Mouse (Mus musculus): ENCODE measurements around the gene Lrrc25. TPM values are rescaled to one million over a fixed set of nuclear protein-coding genes. Genes with fewer than 3 reads are reported as not detected.

The Lrrc25 gene
- polyA plus RNA-seq, 1 experiment from 2014 or later: 1.6 TPM

DNA sequence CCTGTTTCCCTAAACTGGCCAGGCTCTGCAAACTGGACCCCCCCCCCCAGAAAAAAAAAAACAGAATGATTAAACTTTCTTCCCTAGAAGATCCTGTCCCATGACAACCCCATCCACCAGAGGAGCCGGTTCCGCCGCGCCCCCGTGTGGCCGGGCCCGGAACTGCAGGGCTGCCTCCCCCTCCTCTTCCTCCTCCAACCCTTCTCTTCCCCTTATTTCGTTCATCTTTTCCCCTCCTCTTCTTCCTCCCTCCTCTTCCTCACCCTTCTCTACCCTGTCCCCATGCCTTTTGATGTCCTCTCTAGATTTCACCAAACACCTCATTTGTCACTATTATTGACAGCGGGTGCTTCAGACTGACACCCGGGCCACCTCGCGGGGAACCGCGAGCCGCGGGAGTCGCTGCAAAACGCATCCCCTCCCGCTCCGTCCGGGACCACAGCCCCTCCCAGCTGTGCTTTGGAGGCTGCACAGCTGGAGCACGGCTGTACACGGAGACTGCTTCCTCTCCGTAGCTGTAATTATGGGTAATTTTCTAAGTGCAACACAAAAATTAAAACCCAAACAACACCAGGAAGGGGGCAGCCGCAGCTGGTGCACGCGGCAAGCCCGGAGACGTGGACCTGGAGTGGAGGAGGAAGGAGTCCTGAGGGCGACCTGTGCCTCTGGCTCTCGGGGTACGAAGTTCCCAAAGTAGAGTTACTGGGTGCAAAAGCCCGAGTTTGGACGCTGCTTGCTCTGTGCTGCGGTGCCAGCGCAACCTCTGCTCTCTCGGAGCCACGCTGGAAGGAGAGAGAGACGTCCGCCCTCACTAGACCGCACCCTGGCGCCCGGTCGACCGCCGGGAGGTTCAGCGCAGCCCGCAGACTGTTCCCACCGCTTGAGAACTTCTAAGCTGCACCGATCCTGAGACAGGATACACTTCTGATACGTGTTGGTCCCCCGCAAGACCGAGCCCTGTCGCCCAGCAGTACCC, 4.9 kb upstream of the Lrrc25 start:
- Histone ChIP-seq H3K4me1 (replicated peaks; ENCODE audit: control insufficient read depth, insufficient read depth, low read length) (peaks cover 42% of the 10 kb centered on the region), H3K9me3 (ENCODE audit: control insufficient read depth, low read length) (no peaks in the 10 kb centered on the region), H3K27me3 (ENCODE audit: control insufficient read depth, insufficient read depth, low read length) (no peaks in the 10 kb centered on the region), H3K4me2 (replicated peaks) (peak overlapping the region; percentile 92), H3K36me3 (replicated peaks; ENCODE audit: control insufficient read depth, insufficient read depth) (no peaks in the 10 kb centered on the region), H3K9ac (peak overlapping the region; percentile 22), H3K27ac (peak overlapping the region; percentile 88), H3K4me3 (replicated peaks; ENCODE audit: low read length) (peak overlapping the region; percentile 30)
- ATAC-seq (ENCODE audit: low FRiP score): no peak; the same call in 1 of the 2 replicates
- whole genome bisulfite sequencing: under 1% methylated on average over 54 of the region's 54 CpGs
- peak; percentile 72 for DNase-seq (ENCODE audit: low spot score)

DNA sequence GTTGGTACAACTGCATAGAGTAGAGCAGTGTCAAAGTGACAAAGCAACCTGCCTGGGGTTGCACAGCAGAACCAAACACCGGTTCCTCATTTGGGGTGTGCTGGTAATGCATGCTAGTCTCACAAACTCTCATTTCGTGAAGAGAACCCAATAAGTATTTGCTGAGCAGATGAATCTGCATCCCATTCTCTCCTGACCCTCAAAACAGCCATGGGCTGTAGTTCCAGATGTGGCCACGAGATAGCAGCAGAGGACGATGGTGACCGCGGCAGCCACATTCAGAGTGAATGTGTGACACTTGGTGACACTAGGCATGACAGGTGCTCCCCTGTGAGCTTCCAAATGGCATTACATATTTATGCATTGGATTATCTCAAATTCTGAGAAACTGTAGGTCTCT, 4.1 kb upstream of the Lrrc25 start:
- WGBS: 2% methylated on average over 6 of the region's 6 CpGs
- peak; percentile 82 for DNase-seq (ENCODE audit: low spot score)
- peak overlapping the region; percentile 30 for H3K4me3 ChIP-seq (replicated peaks; ENCODE audit: low read length)
- no peaks in the 10 kb centered on the region for H3K27me3 ChIP-seq (ENCODE audit: control insufficient read depth, insufficient read depth, low read length)
- no peak for ATAC-seq (ENCODE audit: low FRiP score)
- H3K4me2 ChIP-seq (replicated peaks): peak overlapping the region; percentile 92
- peak overlapping the region; percentile 22; the same call in 1 of the 2 replicates for H3K9ac ChIP-seq
- H3K27ac ChIP-seq: peak overlapping the region; percentile 9; the same call in 1 of the 2 replicates
- H3K36me3 ChIP-seq (replicated peaks; ENCODE audit: control insufficient read depth, insufficient read depth): no peaks in the 10 kb centered on the region
- peaks cover 38% of the 10 kb centered on the region for H3K4me1 ChIP-seq (replicated peaks; ENCODE audit: control insufficient read depth, insufficient read depth, low read length)
- no peaks in the 10 kb centered on the region for H3K9me3 ChIP-seq (ENCODE audit: control insufficient read depth, low read length)

DNA sequence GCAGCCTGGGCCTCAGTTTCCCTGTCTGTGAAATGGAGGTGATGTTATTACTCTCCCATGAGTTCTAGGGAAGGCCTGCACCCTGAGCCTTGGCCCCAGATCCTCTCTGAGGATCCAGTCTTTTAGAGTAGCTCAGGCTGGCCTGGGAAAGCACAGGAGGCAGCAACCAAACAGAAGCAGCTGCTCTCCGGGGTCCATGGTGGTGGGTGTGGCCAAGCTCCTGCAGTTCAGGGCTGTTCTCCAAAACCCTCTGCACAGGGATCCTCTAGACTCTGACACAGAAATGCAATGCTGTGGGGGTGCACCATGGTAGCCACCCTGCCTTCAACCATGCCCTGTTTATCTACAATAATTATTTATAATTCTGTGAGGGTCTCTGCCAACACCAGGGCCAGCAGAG, 2.2 kb upstream of the Lrrc25 start:
- 9% methylated on average over 1 of the region's 1 CpGs for WGBS
- H3K4me3 ChIP-seq (replicated peaks; ENCODE audit: low read length): no peak overlapping the region
- no peaks in the 10 kb centered on the region for H3K36me3 ChIP-seq (replicated peaks; ENCODE audit: control insufficient read depth, insufficient read depth)
- ATAC-seq (ENCODE audit: low FRiP score) (no peak), DNase-seq (ENCODE audit: low spot score) (no peak)
- H3K27ac ChIP-seq: no peak overlapping the region
- H3K9me3 ChIP-seq (ENCODE audit: control insufficient read depth, low read length): no peaks in the 10 kb centered on the region
- peaks cover 28% of the 10 kb centered on the region for H3K4me1 ChIP-seq (replicated peaks; ENCODE audit: control insufficient read depth, insufficient read depth, low read length)
- no peak overlapping the region for H3K4me2 ChIP-seq (replicated peaks)
- H3K9ac ChIP-seq: no peak overlapping the region
- no peaks in the 10 kb centered on the region for H3K27me3 ChIP-seq (ENCODE audit: control insufficient read depth, insufficient read depth, low read length)

DNA sequence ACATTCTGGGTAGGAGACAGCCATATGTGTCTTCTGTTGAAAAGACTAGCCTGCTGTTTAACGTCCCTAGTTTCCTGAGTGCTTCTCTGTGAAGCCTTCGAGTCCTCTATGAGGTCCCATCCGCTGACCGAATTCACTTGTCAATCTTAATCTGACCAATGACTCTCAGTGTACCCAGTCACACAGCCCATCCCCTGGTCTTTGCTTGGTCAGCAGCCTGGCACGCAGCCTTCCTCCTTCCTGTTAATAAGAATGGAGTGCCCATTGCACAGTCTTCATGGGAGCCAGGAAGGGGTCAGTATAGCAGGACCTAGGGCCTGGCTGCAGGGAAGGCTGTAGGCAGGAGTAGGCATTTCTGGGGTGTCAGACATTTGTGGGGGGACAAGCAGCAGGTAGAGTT, 1.5 kb upstream of the Lrrc25 start:
- DNase-seq (ENCODE audit: low spot score) (no peak), ATAC-seq (ENCODE audit: low FRiP score) (no peak)
- H3K4me2 ChIP-seq (replicated peaks): no peak overlapping the region
- no peaks in the 10 kb centered on the region for H3K36me3 ChIP-seq (replicated peaks; ENCODE audit: control insufficient read depth, insufficient read depth)
- 77% methylated on average over 5 of the region's 5 CpGs for WGBS
- no peak overlapping the region for H3K27ac ChIP-seq
- peaks cover 23% of the 10 kb centered on the region for H3K4me1 ChIP-seq (replicated peaks; ENCODE audit: control insufficient read depth, insufficient read depth, low read length)
- no peak overlapping the region for H3K4me3 ChIP-seq (replicated peaks; ENCODE audit: low read length)
- no peaks in the 10 kb centered on the region for H3K27me3 ChIP-seq (ENCODE audit: control insufficient read depth, insufficient read depth, low read length)
- H3K9me3 ChIP-seq (ENCODE audit: control insufficient read depth, low read length): no peaks in the 10 kb centered on the region
- H3K9ac ChIP-seq: no peak overlapping the region

GRCm38 (mm10) chr8:70615281-70615680, 674 bp upstream of the Lrrc25 start:
- ATAC-seq (ENCODE audit: low FRiP score): no peak
- no peaks in the 10 kb centered on the region for H3K27me3 ChIP-seq (ENCODE audit: control insufficient read depth, insufficient read depth, low read length)
- no peaks in the 10 kb centered on the region for H3K9me3 ChIP-seq (ENCODE audit: control insufficient read depth, low read length)
- 86% methylated on average over 8 of the region's 8 CpGs for WGBS
- H3K9ac ChIP-seq: no peak overlapping the region
- H3K4me1 ChIP-seq (replicated peaks; ENCODE audit: control insufficient read depth, insufficient read depth, low read length): peaks cover 14% of the 10 kb centered on the region
- H3K27ac ChIP-seq: no peak overlapping the region
- no peak overlapping the region for H3K4me3 ChIP-seq (replicated peaks; ENCODE audit: low read length)
- H3K4me2 ChIP-seq (replicated peaks): no peak overlapping the region
- no peak for DNase-seq (ENCODE audit: low spot score)
- H3K36me3 ChIP-seq (replicated peaks; ENCODE audit: control insufficient read depth, insufficient read depth): no peaks in the 10 kb centered on the region

GRCm38 (mm10) chr8:70616645-70617044, 690 bp downstream of the Lrrc25 start:
- ATAC-seq (ENCODE audit: low FRiP score) (no peak), DNase-seq (ENCODE audit: low spot score) (no peak)
- H3K27me3 ChIP-seq (ENCODE audit: control insufficient read depth, insufficient read depth, low read length): no peaks in the 10 kb centered on the region
- no peaks in the 10 kb centered on the region for H3K9me3 ChIP-seq (ENCODE audit: control insufficient read depth, low read length)
- no peaks in the 10 kb centered on the region for H3K36me3 ChIP-seq (replicated peaks; ENCODE audit: control insufficient read depth, insufficient read depth)
- no peak overlapping the region for H3K4me2 ChIP-seq (replicated peaks)
- no peak overlapping the region for H3K4me3 ChIP-seq (replicated peaks; ENCODE audit: low read length)
- H3K27ac ChIP-seq: no peak overlapping the region
- 57% methylated on average over 11 of the region's 11 CpGs for WGBS
- H3K4me1 ChIP-seq (replicated peaks; ENCODE audit: control insufficient read depth, insufficient read depth, low read length): 0 out of 2 replicates have a peak, but pooled peaks cover 2% of the 10 kb centered on the region
- H3K9ac ChIP-seq: no peak overlapping the region

DNA sequence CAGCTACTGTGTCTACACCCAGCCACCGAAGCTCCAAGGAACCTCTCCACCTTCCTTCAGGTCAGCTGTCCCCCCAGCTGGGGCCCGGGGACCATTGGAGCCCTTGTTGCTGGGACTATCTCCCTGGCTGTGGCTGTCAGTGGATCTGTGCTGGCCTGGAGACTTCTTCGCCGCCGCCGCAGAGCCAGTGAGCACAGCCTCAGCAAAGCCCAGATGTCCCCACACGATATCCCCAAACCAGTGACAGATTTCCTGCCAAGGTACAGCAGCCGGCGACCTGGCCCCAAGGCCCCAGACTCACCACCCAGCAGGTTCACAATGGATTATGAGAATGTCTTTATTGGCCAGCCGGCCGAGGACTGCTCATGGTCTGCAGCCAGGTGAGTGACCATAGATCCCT, 2.0 kb downstream of the Lrrc25 start:
- H3K4me2 ChIP-seq (replicated peaks): no peak overlapping the region
- H3K27ac ChIP-seq: no peak overlapping the region
- H3K4me1 ChIP-seq (replicated peaks; ENCODE audit: control insufficient read depth, insufficient read depth, low read length): no peaks in the 10 kb centered on the region
- DNase-seq (ENCODE audit: low spot score) (no peak), ATAC-seq (ENCODE audit: low FRiP score) (no peak)
- no peaks in the 10 kb centered on the region for H3K27me3 ChIP-seq (ENCODE audit: control insufficient read depth, insufficient read depth, low read length)
- H3K36me3 ChIP-seq (replicated peaks; ENCODE audit: control insufficient read depth, insufficient read depth): no peaks in the 10 kb centered on the region
- H3K9me3 ChIP-seq (ENCODE audit: control insufficient read depth, low read length): no peaks in the 10 kb centered on the region
- H3K9ac ChIP-seq: no peak overlapping the region
- H3K4me3 ChIP-seq (replicated peaks; ENCODE audit: low read length): no peak overlapping the region
- 76% methylated on average over 11 of the region's 11 CpGs for WGBS

GRCm38 (mm10) chr8:70618888-70619334, 3.0 kb downstream of the Lrrc25 start:
- 26% methylated on average over 9 of the region's 9 CpGs for WGBS
- DNase-seq (ENCODE audit: low spot score): no peak
- Histone ChIP-seq H3K9me3 (ENCODE audit: control insufficient read depth, low read length) (no peaks in the 10 kb centered on the region), H3K4me1 (replicated peaks; ENCODE audit: control insufficient read depth, insufficient read depth, low read length) (no peaks in the 10 kb centered on the region), H3K36me3 (replicated peaks; ENCODE audit: control insufficient read depth, insufficient read depth) (no peaks in the 10 kb centered on the region), H3K27me3 (ENCODE audit: control insufficient read depth, insufficient read depth, low read length) (no peaks in the 10 kb centered on the region), H3K4me3 (replicated peaks; ENCODE audit: low read length) (no peak overlapping the region), H3K9ac (no peak overlapping the region), H3K27ac (no peak overlapping the region), H3K4me2 (replicated peaks) (no peak overlapping the region)
- ATAC-seq (ENCODE audit: low FRiP score): no peak

DNA sequence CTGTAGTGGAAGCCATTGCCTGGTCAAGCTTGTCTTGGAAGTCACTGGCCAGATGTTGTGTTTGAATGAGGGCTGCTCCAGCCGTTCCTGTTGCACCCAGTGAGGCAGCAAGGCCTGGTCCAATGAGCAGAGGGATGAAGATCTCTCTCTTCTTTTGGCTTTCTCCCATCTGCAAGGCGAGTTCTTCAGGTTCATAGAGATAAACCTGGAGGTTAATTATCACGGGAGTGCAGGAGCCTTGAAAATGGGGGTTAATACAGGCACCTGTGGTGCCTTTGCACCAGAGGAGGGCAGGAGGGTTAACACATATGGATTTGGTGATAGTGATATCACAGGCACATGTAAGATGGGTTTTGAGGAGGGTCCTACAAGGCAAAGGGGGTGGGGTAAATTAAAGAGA, 6.3 kb downstream of the Lrrc25 start:
- no peak overlapping the region for H3K9ac ChIP-seq
- ATAC-seq (ENCODE audit: low FRiP score): no peak
- no peaks in the 10 kb centered on the region for H3K4me1 ChIP-seq (replicated peaks; ENCODE audit: control insufficient read depth, insufficient read depth, low read length)
- no peak for DNase-seq (ENCODE audit: low spot score)
- WGBS: 65% methylated on average over 3 of the region's 3 CpGs
- H3K9me3 ChIP-seq (ENCODE audit: control insufficient read depth, low read length): no peaks in the 10 kb centered on the region
- H3K4me2 ChIP-seq (replicated peaks): no peak overlapping the region
- no peaks in the 10 kb centered on the region for H3K27me3 ChIP-seq (ENCODE audit: control insufficient read depth, insufficient read depth, low read length)
- H3K27ac ChIP-seq: no peak overlapping the region
- no peaks in the 10 kb centered on the region for H3K36me3 ChIP-seq (replicated peaks; ENCODE audit: control insufficient read depth, insufficient read depth)
- H3K4me3 ChIP-seq (replicated peaks; ENCODE audit: low read length): no peak overlapping the region
